Mouse (Mus musculus) G1E-ER4 (cell line): ENCODE measurements around the gene Shank1. TPM values are rescaled to one million over a fixed set of nuclear protein-coding genes. Genes with fewer than 3 reads are reported as not detected.

Source experiments
- GATA1 ChIP-seq: IDR thresholded peaks from one replicate; pipeline ENCODE4 v1.8.0; 2012; ENCODE audit warnings: low read length, inconsistent platforms
- polyA plus RNA-seq: library from polyadenylated mRNA; stranded (reverse); fragments of >175 nt; gene quantifications from 2 replicates; pipeline ENCODE4 v1.2.3, GENCODE M21; 2012

Gene Shank1
- polyA plus RNA-seq, 1 experiment, result 1.8 TPM

DNA sequence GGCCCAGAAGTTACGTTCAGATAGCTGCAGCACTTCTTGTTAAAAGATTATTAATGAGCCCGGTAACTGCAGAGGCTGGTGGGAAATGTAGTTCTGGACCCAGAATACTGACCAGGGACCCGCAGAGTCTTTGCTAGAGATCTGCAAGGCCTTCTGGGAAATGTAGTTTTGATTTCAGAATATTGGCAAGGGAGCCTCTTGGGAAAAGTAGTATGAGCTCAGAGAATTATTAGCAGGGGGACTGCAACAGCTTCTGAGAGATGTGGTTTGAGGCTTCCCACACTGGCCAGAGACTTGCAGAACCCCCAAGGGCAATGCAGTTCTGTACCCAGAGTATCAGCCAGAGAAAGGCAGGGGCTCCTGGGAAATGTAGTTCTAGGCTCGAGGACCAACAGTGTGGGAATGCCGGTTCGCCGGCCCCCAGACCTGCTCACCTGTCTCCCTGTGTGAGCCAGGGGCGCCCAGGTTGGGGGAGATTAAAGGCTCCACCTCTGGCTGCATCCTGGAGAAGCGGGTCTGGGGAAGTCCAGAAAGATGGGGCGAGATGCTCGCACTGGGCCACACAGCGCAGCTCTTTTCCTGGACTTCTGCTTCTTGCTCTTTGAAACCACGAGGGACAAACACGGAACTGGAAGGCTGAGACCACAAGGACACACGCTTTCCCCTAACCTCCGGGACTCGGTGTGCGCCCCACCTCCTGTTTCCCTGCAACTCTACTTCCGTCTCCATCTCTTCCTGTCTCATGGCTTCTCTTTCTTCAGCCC, 64.0 kb downstream of the Shank1 start:
- no peak for TF ChIP-seq GATA1

DNA sequence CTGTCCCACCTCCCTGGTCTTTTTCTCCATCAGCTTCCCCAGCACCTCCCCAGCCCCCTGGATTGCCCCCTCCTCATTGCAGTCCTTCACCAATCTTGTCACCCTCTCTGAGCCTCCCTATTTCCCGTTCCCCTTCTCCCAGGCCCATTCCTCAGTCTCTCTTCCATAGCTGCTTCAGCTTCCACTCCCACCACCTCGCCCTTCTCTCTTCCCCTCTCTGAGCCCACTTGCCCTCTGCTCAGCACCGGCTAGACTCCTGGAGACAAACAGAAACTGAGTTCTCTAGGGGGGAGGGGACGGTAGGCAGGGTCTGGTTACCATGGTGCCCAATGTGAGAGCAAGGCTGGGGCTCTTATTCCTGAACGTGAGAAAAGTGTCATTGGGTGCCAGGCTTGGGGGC, 64.7 kb downstream of the Shank1 start:
- TF ChIP-seq GATA1, result no peak

DNA sequence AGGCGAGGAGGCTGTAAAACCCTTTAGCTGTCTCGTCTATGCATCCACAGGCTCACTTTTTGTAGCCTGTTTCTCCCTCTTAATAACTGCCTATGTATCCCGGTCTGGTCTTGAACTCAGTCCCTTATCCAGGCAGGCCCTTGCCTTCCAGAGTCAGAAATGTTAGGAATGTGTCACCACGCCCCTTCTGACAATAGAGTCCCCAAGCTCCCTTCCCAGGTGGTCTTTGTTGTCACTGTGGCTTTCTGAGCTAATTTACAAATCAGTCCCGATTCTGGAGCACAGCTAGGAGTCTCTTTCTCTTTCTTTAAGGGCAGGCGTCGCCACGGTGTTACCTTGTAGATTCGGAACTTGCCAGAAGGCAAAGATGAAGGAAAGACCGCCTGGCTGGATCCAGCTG, 65.2 kb downstream of the Shank1 start:
- no peak for TF ChIP-seq GATA1

DNA sequence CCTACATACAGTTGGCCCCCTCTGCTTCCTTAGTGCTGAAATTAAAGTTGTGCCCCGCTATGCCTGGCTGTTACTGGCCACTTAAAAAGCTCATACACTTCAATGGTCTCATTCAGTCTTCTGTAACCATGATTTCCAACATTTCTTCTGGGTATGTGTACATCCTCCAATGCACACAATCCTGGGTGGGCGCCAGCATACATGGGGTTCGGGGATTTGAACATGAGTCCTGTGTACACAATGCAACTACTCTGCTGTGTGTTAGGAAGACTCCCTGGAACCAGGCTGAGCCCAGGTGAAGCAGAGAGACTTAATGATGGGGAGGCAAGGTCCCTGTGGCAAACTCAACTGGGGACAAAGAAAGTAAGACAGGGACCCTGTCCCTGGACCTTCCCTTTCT, 65.7 kb downstream of the Shank1 start:
- no peak for TF ChIP-seq GATA1

DNA sequence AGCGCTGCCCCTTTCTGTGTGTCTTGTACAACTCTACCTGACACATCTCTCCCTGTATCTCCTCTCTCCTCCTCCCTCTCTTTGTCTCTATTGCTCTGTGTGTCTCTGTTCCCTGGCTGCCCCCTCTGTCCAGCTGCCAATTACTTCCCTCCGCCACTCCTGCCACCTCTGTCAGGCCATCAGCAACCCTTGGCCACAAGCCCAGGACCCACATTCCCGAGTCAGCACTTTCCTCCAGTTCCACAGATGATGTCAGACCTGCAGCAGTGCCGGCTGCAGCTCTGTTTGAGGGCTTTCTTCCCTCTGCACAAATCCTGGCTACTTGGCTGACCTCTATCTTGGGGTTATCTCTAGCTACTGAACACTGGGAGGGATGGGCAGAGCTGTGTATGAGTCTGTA, 68.2 kb downstream of the Shank1 start:
- no peak for TF ChIP-seq GATA1

DNA sequence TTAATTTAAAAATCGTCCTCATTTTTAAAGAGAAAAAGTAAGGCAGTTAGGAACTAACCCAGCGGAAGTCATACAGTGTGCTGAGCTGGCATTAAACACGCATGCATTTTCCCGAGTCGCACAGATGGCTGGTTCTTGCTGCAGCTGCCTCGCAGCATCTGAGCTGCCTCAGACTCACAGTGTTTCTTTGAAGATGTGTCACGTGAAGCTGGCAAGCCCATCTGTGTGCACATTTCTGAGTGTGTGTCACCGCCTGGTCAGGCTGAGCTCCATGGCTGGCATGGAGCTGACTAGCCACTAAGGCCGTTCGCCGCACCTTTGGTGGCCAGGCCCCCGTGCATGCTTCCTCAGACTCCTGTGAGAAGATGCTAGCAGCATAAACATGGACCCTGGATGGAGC, 72.5 kb downstream of the Shank1 start:
- TF ChIP-seq GATA1, result no peak

DNA sequence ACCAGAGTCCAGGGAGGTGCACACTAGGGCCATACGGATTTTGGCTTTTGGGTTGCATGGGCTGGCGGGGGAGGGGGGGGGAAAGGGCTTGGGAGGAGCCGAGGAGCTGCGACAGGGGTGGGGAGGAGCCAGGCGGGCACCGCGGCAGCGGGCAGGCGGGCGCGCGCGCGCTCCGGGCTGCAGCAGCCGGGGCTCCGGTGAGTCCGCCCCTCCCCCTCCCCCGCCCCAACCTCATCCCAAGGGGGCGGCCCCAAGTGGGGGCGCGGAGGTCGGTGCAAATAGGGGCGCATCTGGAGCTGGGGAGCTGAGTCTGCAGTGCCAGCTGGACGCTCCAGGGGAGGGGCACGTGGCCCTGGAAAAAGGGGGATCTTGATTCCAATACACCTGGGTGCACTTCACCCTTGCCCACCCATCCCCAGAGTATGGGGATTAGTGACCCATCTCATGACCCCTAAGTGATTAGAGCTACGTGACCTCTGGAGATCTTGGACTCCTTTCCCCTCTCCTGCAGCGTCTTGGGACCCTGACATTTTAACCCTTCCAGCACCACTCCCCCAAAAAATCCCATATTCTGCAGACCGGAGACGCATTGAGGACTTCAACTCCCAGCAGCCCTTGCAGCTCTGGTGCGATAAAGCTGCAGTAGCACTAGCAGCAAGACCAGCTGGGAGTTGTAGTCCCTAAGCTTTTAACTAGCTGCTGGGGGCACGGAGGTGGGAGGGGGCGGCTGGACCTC, 74.1 kb downstream of the Shank1 start, which contains the start of gene Syt3:
Syt3 (plus strand) TSS at position 123 of the 736 bp plus-strand sequence.
- TF ChIP-seq GATA1, result no peak

DNA sequence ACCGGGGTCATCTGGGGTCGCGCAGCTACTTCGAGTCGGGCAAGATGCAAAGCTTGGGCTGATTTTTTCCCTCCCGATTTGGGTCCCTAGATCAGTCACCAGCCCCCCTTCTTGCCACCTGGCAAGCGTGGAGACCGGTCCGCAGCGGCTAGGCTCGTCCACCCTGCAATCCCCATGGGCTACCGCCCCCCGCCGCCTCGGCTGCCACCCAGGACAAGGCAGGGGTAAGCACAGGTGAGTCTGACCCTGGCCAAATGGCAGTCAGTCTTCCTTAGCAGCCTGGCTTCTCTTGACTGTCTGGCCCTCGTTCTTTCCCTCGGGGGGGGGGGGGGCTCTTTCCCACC, 74.6 kb downstream of the Shank1 start:
- TF ChIP-seq GATA1, result no peak

DNA sequence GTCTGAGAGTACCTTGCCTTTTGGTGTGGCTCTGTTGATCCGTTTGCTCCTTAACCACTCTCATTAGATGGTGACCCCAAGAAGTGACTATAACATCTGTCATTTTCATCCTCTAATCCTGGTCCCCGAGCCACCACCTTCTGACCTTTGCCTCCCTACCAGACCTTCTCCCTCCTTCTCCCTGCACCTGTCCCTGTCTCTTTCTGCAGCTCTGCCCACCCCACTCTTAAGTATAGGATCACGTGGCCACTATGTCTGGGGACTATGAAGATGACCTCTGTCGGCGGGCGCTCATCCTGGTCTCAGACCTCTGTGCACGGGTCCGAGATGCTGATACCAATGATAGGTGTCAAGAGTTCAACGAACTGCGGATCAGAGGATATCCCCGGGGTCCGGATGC, 75.7 kb downstream of the Shank1 start, which contains the start of gene 1700008O03Rik:
1700008O03Rik (minus strand) TSS at position 101 of the 400 bp plus-strand sequence.
- TF ChIP-seq GATA1, result no peak

DNA sequence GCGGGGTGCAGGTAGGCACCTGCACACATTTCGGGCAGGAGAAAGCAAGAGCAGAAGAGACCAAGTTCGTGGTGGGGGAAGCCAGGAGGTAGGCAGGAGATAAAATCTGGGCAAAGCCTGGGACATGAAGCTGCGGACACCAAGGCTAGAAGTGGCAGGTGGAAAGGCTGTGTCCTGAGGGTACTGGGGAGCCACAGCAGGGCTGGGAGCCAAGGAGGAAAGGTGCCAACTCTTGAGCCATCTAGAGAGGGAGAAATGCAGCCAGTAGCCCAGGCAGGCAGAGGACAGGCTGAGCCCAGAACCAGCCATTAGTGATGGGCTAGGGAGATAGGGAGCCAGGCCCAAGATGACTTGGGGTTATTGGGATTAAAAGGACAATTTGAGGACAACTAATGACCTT, 81.8 kb downstream of the Shank1 start:
- TF ChIP-seq GATA1, result no peak

DNA sequence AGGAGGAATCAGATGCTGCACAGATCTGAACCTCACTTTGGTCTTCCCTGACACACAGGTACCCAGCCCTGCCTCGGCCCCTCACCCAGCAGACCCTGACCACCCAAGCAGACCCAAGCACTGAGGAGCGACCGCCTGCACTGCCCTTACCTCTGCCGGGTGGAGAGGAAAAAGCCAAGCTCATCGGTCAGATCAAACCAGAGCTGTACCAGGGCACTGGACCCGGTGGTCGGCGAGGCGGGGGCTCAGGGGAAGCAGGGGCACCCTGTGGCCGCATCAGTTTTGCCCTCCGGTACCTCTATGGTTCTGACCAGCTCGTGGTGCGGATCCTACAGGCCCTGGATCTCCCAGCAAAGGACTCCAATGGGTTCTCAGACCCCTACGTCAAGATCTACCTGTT, 82.3 kb downstream of the Shank1 start:
- no peak for TF ChIP-seq GATA1

DNA sequence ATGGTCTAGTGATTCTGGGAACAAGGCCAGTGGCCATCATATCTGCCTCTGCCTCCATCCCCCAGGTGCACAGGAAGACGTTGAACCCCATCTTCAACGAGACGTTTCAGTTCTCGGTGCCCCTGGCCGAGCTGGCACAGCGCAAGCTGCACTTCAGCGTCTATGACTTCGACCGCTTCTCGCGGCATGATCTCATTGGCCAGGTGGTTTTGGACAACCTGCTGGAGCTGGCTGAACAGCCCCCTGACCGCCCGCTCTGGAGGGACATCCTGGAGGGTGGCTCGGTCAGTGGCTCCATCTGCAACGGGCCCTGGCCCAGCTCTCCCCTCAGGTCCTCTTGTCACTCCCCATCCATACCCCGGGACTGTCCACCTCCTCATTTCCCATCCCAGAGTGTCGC, 83.2 kb downstream of the Shank1 start:
- TF ChIP-seq GATA1, result no peak

DNA sequence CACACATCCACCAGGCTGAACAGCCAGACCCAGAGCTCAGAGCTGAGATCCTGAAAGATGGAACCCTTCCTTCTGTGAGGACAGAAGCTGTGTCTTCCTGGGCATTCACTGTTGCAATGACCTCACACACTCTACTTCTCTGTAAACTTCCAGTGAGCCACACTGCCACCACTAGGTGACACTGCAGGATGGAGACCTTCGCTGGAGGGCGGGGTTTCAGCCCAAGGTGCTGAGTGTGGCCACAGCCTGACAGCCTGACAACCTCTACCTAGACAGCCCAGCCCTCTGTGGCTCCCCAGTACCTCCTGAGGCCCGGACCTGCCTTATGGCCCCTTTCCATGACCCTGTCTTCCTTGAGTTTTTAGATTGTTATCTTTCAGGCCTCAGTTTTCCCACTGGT, 88.5 kb downstream of the Shank1 start:
- TF ChIP-seq GATA1, result no peak

DNA sequence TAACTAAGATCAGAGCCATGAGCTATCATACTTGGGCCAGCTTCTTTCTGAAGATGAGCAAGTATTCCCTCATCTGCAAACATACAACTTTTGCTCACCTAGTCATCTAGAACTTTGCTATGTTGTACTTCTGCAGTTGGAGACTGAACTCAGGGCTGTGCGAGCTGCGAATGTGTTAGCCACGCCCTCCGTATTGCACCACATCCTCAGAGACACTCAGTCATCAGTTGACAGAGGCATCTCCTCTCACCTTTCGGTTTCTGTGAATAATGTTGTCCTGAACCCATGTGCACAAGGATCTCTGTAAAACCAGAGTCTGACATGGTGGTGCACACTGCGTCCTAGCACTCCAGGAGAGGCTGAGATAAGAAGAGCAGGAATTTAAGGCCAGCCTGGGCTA, 91.6 kb downstream of the Shank1 start:
- no peak for TF ChIP-seq GATA1

DNA sequence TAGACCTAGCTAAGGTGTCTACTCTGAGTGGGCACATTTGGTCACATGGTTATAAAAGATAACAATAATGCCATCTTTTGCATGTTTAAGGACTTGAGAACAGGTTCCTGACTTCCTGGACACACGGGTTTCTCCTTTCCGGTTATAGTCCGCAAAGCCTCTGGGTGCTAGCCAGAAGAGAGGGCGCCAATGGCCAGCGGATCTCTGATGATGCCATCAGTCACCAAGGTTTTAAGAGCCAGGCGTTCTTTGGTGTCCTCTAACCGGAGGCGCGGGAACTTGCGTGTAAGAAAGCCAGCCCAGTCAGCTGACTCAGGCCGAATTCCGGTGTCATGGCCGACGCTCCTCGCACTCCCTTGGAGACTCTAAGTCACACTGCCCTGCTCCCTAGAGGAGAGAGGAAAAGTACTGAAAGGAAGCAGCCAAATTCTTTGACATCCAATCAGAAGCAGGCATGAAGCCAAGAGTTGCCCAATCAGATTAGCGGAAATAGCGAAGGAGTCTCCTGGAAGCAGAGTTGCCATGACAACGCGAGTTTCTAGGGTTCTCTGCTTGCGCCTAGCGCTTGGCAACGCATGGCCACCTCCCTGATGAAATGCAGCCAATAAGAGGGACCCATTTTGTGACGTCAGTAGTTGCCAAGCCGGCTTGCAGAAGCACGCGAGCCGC, 95.4 kb downstream of the Shank1 start:
- no peak for TF ChIP-seq GATA1

DNA sequence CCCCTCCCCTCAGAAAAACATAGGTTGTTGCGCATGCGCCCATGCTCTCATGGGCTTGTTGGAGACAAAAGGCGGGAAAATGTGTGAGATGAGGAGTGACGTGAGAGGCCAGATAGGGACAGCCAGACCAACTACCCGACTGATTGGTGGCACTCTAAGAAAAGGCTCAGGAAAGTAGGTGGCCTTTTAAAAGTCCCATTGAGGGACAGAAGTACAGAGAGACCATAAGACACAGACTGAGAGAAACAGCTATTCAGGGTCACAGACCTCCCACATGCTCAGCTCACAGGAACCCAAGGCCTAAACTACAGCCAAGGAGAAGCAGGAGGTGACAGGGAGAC, 95.9 kb downstream of the Shank1 start:
- TF ChIP-seq GATA1, result no peak

Other genes with a start within 250 kb of the Shank1 start
- not detected in 2 replicates for gene Klk1b21, start 207.9 kb upstream of the Shank1 start, polyA plus RNA-seq
- not detected in 2 replicates for gene Klk1b22, start 197.6 kb upstream of the Shank1 start, polyA plus RNA-seq
- not detected in 2 replicates for gene Klk1b16, start 173.5 kb upstream of the Shank1 start, polyA plus RNA-seq
- gene Klk1b24, start 122.0 kb upstream of the Shank1 start, polyA plus RNA-seq, result not detected in 2 replicates
- not detected in 2 replicates for gene Klk1b3, start 112.1 kb upstream of the Shank1 start, polyA plus RNA-seq
- gene Klk1b4, start 102.8 kb upstream of the Shank1 start, polyA plus RNA-seq, result not detected in 2 replicates
- not detected in 2 replicates for gene Klk1b5, start 94.3 kb upstream of the Shank1 start, polyA plus RNA-seq
- not detected in 2 replicates for gene Klk1, start 84.9 kb upstream of the Shank1 start, polyA plus RNA-seq
- gene Gm36864, start 74.1 kb upstream of the Shank1 start, polyA plus RNA-seq, result not detected in 2 replicates
- gene 1700028J19Rik, start 63.6 kb upstream of the Shank1 start, polyA plus RNA-seq, result 0.13 and 0.17 TPM in 2 replicates
- 379 and 401 TPM in 2 replicates for gene 2410002F23Rik, start 63.5 kb upstream of the Shank1 start, polyA plus RNA-seq
- not detected in 2 replicates for gene Acp4, start 52.9 kb upstream of the Shank1 start, polyA plus RNA-seq
- not detected in 2 replicates for gene Gm15517, start 48.8 kb upstream of the Shank1 start, polyA plus RNA-seq
- gene Clec11a, start 3.4 kb upstream of the Shank1 start, polyA plus RNA-seq, result 2.8 and 3.2 TPM in 2 replicates
- not detected in 2 replicates for gene Syt3, start 73.8 kb downstream of the Shank1 start, polyA plus RNA-seq
- gene 1700008O03Rik, start 75.6 kb downstream of the Shank1 start, polyA plus RNA-seq, result 0.64 and 0.79 TPM in 2 replicates
- gene Lrrc4b, start 118.8 kb downstream of the Shank1 start, polyA plus RNA-seq, result not detected in 2 replicates
- not detected in 2 replicates for gene Aspdh, start 155.1 kb downstream of the Shank1 start, polyA plus RNA-seq
- gene Josd2, start 157.7 kb downstream of the Shank1 start, polyA plus RNA-seq, result 125 and 164 TPM in 2 replicates
- 345 and 359 TPM in 2 replicates for gene Emc10, start 186.3 kb downstream of the Shank1 start, polyA plus RNA-seq
- 10.9 and 18.1 TPM in 2 replicates for gene Fam71e1, start 186.3 kb downstream of the Shank1 start, polyA plus RNA-seq
- not detected in 2 replicates for gene Mybpc2, start 214.4 kb downstream of the Shank1 start, polyA plus RNA-seq
- gene Spib, start 221.8 kb downstream of the Shank1 start, polyA plus RNA-seq, result 0.32 and 0.33 TPM in 2 replicates
- gene Pold1, start 238.6 kb downstream of the Shank1 start, polyA plus RNA-seq, result 344 and 399 TPM in 2 replicates
- 298 and 371 TPM in 2 replicates for gene Nr1h2, start 243.7 kb downstream of the Shank1 start, polyA plus RNA-seq